Mouse (Mus musculus): ENCODE measurements around the gene Baz1b.

The Baz1b gene

DNA sequence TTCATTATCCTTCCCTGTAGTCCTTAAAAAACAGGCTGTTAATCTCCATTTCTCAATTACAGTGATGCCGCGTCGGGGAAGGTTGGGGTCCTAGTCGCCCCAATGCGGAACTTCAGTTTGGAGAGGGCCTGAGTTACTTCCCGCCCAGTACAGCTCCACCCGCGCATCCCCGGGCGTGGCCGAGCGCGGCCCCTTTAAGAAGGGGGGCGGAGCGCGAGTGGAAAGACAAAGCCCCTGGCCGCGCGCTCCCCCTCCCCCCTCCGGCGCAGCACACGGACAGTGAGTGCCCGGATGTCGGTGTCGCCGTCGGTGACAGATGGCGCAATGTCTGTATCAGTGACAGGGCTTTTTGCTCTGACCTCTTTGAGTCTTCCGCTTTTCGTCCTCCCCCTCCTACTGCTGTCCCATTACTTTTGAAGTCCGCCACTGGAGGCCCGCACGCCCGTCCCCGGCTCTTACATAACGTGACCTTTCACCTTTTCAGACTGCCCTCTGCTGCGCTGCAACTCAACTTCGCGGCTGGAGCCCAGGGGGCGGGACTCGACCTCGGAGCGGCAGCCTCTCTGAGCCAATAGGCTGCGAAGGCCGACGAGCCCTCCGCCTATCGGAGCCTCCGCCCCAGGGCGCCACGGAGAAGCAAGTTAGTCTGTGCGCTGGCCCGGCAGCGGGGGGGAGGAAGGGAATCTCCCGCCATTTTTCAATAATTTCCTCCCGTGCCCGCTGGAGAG is at the start of gene Baz1b:
Gene Baz1b, plus strand, starts transcription at position 644 of the 728 bp plus-strand sequence.
- peak; percentile 96 to 99 for DNase-seq

DNA sequence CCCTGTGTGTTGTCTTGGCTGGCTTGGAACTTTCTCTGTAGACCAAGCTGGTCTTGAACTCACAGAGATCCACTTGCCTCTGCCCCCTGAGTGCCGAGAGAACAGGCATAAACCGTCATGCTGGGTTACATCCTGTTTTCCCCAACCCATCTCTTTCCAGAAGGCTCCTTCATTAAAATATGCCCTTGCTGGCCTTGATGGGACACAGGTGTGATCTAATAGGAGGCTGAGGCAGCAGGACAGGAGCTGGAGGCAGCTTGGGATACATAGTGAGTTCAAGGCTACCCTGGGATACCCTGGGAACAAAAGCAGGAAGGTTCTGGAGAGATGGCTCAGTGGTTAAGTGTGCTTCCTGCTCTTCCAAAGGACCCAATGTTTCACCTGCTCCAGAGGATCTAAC is 47.2 kb upstream of the Baz1b start:
- no peak for DNase-seq

DNA sequence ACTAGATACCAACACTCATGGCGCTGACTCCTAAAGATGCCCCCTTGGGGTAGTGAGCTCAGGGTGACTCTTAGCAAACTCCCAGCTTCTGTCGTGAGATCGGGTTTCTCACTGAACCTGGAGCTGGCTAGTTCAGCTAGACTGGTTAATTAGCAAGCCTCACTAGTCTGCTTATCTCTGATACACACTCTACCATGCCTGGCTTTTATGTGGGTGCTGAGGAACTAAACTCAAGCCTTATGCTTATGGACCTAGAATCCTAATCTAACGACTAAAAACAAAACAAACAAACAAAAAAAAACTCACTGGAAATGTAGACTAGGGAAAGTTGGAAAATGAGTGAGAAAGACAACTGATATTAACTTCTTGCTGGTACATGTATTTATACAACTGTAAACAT is 42.6 kb upstream of the Baz1b start:
- no peak for DNase-seq

DNA sequence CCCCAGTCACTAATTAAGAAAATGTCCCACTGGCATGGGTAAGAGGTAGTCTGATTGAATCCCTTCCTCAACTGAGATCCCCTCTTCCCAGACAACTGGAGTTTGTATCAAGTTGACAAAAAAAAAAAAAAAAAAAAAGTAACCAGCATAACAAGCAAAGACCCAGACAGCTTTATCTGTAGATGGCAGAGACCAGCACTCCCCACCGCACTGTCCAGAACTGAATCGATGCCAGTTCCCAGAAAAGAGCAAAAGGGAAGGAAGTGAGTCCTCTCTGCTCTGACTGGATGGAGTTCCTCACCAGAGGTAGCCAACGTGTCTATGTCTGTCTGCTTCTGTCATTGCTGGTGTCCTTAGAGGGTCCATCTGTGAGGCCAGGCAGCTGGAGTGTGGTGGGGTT is 41.5 kb upstream of the Baz1b start:
- DNase-seq, result no peak

DNA sequence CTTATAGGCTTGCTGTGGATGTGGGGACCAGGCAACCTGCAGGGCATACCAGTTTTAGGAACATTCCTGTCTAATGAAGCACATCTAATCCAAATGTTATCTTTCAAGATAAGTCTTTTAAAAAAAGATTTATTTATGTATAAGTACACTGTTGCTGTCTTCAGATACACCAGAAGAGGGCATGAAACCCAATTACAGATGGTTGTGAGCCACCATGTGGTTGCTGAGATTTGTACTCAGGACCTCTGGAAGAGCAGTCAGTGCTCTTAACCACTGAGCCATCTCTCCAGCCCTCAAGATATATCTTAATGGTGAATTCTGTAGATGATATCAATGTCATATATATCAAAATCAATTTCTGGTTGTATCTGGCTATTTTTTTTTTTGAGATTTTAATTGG is 41.1 kb upstream of the Baz1b start:
- no peak for DNase-seq

DNA sequence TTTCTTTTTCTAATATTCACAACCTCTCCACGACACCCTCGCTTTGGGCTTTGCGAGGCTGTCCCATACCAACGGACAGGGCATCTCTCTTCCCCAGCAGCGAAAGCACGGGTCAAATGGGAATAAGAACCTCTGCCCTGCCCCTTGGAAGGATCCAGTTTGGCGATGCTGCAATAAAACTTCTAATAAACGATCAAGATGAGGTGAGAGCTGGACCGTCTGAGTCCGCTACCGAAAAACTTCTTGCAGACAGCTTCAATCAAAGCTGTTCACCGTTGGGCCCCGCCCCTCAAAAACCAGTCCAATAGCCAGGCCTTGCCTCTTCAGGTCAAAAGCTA is 38.4 kb upstream of the Baz1b start:
- no peak for DNase-seq

DNA sequence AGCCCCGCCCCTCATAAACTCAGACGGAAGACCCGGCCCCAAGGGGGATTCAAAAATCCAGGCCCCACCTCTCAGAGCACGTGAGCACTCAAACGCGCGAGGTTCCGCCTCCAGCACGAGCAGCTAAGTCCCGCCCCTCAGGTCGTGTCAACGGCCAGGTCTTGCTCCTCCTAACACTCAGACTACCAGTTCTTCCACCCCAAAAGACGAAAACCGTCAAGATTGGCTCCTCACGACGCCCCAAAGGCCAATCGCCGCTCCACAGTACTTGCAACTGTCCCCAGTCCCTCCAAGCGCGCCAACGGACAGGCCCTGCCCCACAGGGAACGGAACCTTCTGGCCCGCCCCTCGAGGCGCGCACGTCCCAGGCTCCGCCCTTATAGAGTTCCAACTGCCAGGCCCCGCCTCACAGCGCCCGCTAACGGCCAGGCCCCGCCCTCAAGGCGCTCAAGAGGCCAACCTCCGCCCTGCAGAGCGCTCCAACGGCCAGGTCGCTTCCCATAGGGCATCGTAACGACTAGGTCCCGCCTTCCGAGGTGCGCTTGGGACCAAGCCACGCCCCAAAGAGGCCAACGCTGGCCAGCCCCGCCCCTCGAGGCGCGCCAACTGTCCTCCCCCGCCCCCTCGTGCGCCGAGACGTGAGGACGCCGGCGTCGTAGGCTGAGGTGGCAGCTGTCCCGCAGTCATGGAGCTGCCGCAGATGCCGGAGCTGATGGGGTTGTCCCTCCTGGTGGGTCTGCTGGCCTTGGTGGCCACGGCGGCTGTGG is 37.8 kb upstream of the Baz1b start, which contains the start of gene Tbl2:
Gene Tbl2, plus strand, starts transcription at position 605 of the 767 bp plus-strand sequence.
- DNase-seq, result peak; percentile 98 to 100

DNA sequence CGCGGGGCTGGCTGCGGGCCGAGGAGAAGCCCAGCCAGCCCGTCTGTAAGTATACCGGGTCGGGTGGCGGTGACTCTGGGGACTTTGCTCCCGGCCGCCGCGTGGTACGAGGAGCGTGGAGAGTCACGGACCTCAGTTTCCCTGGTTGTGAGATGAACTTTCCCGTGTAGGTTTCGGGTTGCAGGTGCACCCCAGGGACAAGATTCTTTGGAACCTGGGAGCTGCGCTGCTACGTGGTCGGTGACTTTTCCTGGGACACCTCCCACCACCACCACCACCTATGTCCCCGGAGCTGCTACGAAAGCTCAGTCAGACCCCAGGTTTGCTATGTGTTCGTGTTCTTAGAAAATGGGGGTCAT is 37.3 kb upstream of the Baz1b start:
- no peak for DNase-seq

DNA sequence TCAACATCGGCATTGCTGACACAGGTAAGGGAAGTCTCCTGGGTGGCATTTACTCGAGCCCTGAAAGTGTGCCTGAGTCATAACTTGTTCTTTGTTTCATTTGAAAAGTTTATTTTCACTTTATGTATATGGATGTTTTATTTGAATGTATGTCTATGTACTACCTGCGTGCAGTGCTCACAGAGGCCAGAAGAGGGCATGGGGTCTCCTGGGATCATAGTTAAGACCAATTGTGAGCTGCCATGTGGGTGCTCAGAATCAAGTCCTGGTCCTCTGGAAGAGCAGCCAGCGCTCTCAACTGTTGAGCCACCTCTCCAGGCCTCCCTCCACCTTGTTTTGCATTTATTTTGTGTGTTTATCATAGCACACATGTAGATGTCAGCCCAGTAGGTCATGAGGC is 30.6 kb upstream of the Baz1b start:
- no peak for DNase-seq

DNA sequence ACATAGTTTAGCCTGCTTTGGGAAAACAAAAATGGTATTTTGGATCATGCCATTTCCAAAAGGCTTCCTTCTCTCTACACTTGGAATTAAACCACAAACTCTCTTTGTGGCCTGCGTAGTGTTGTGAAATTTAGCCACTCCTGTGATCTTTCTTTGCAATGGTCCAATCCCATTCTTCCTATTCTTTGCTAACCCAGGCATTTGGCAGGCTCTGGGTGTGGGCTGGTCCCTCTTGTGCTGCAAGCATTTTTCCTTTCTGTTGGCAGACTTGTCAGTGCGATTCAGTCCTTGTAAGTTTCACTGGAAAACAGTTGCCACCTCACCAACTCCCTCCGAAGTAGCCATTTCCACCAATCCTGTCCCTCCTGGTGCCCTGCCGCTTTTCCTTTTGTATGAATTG is 25.8 kb upstream of the Baz1b start:
- DNase-seq, result no peak

DNA sequence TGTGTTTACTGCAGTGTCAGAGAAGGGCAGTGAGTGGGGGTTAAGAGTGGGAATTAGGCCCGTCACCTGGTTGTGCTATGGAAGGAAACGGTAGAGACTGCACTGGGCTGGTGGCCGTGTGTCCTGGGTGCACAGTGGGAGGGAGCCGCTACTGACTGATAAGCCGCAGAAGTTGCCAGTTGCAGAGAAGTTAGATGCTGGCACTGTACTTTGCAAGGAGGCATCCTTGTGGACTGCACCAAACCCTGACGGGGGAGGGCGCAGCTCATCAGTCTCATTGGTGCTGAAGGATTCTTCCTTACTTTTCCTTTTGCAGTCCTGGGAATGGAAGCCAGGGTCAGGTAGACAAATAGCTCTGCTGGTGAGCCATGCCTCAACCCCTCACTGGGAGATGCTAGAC is 25.4 kb upstream of the Baz1b start:
- DNase-seq, result no peak

DNA sequence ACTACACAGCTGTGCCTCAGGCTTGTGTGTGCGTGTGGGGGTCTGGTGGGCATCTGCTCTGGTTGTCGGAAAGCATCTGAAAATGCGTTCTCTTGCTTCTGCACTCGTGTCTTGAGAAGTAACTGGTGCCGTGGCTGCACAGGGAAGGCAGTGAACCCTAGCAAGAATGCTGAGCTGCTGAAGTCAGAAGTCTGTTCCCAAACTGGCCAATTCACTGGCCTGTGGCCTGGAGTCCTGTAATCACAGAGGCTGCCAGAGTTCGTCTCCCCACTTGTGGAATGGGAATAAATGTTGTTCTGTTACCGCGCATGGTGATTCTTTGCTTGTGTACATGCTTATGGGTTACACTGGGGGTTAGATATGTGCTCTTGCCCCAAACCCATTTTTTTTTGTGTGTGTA is 24.7 kb upstream of the Baz1b start:
- DNase-seq, result no peak

DNA sequence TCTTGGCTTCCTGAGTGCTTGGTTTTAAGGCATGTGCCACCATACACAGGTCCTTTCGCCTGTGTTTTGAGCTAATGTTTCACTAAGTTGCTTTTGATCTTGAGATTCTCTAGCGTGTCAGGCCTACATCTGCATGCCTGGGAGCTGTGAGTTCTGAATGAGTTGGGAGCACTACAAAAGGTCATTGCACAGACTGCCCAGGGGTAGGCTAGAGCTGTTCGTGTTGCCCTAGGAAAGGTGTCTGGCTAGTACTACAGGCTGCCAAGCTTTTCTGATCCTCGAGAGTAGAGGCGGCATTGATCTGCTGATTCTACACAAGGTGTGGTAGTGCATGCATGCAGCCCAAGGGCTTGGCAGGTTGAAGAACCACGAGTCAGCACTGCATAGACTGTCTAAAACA is 24.2 kb upstream of the Baz1b start:
- no peak for DNase-seq

DNA sequence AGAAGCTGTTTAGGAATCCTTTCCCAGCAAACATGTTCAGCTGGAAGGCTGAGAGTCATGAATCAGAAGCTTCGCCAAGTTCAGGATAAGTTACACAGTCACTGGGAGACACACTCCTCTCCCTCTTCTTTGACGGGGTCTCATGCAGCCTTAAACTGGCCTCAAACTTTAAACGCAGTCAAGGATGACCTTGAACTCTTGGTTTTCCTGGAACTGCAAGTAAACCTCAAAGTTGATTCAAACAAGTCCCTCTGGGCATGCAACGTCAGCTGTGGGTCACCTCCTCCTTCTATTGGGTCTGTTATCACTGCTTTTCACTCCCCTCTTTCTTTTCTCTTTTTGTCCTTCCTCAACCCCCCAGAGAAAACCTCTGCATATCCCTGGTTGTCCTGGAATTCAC is 20.2 kb upstream of the Baz1b start:
- DNase-seq, result no peak

DNA sequence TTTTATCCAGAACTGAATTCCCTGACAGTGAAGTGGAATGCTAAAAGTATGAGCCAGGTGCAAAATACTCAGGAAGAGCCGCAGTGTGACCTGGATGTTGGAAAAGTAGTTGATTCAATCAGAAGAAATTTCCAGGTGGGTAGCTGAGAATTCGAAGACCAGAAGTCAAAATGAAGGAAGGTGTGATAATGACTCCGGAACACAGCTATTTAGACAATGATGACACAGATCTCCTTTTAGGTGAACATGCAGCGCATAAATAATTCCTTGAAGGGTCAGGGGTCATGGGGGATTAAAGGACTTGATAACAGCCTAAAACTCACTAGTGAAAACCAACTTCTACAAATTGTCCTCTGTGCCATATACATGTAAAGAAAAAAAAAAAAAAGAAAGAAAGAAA is 19.6 kb upstream of the Baz1b start:
- no peak for DNase-seq

DNA sequence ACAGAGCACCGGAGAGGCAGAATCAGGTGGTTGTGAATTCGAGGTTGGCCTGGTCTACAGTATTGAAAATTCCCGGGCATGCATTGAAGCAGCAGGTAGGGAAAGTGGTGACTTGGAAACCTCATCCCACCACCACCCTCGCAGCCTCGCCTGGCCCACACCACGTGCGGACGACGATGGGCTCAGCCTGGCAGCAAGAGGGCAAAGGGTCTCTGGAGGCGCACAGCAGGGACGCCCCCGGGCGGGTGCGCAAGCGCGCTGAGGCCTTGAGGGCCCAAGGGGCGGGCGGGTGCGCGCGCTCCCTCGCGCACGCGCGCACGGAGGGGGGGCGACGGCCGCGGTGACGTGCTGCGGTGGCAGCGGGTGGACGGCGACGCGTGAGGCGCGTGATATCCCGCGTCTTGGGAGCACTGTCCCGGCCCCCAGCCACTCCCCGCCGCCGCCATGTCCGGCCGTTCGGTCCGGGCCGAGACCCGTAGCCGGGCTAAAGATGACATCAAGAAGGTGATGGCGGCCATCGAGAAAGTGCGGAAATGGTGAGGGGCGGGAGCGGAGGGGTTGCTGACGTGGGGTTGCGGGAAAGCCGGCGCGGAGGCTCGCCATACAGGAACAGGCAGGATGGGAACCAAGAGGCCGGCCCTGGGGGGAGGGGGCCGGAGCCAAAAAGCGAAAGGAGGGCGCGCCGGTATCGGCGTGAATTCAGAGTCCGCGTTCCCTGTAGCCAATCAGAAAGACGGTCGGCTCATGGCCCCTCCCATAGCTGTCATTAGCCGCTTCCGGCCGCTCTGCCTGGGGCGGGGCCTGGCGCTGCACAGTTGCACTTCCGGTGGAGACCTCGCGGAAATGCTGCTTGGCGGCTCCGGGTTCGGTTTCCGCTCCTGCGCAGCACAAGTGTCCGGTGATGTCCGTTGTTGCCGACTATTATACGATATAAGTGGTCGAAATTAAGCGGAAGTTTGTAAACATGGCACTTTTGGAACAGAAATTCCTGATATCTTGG is 18.7 kb upstream of the Baz1b start, which contains the start of gene Bcl7b:
Gene Bcl7b, plus strand, starts transcription at position 221 of the 1,000 bp plus-strand sequence.
- DNase-seq, result peak; percentile 95 to 97

DNA sequence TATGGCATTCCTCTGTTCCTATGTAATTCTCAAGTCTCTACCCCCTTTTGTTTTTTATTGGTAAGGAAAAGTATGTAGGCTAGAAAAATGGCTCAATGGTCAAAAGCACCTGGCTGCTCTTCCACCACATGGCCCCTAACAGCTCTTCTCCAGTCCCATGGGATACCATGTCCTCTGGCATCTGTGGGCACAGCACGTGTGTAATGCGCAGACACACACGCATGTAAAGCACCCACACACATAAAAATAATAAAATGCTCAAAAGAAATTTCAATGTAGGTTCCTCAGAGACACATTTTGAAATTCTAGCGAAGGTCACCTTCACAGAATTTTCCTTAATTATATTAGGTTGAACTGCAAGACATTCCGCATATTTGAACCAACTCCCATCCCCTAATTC is 17.6 kb upstream of the Baz1b start:
- no peak for DNase-seq

DNA sequence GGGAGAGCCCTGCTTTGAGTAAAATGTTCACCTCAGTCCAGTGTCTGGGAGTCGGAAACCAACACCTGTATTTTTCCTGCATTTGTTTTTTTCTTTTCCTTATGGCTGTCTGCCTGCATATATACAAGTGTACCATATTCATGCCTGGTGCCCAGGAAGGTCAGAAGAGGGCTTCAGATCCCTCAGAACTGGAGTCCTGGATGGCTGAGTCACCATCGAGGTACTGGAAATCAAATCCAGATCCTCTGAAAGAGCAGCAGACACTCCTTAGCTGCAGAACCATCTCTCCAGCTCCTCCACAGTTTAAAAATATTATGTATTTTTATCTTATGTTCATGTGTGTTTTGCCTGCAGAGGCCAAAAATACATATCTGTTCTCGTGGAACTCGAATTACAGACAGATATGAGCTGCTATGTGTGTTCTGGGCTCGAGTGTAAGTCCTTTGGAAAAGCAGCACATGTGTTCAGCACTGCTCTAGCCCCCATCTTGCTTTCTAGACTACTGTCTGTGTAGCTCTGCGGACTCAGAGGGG is 15.3 kb upstream of the Baz1b start:
- DNase-seq, result no peak

DNA sequence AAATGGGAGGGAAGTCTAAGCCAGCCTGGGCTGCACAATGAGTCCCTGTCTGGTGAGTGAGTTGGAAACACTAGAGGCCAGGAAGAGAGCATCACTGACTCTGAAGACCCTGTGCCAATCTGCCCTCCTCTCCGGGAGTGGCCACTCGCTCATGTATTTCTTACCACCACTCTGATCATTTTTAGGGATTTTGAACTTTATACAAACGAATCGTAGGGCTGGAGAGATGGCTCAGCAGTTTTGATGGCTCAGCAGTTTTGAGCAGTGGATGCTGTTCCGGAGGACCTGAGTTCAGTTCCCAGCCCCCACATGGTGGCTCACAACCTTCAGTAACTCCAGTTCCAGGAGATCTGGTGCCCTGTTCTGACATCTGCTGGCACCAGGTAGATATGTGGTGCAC is 14.1 kb upstream of the Baz1b start:
- no peak for DNase-seq

DNA sequence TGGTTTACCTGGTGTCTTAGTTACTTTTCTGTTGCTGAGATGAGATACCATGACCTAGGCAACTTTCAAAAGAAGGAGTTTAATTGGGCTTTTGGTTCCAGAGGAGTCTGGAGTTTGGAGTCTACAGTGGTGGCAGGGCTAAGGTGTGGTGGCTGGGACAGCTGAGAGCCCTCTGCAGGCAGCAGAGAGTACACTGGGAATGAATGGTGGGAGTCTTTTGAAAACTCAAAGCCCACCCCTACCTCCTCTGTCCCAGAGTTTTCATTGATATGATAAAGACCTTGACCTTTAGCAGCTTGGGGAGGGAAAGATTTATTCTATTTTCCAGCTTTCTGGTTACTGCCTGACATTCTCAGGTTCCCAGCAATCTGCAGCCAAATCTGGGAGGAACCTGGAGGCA is 12.0 kb upstream of the Baz1b start:
- DNase-seq, result no peak

DNA sequence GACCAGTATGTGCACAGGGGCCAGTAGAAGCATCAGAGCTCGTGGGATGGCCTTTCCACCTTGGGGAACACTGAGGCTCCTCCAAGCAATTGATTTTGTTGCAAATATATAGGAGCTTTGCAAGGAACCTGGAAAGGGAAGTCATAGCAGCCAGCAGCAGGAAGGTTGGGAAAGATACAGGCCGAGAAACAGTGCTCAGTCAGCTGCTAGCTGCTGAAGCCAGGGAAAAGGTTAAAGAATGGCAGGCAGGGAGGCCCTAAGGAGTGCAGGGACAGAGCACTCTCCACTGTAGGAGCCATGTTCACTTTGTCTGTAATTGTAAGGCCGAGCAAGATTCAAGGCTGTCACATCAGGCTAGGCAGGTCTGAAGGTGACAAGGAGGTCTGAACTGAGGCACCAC is 8.5 kb upstream of the Baz1b start:
- no peak for DNase-seq

DNA sequence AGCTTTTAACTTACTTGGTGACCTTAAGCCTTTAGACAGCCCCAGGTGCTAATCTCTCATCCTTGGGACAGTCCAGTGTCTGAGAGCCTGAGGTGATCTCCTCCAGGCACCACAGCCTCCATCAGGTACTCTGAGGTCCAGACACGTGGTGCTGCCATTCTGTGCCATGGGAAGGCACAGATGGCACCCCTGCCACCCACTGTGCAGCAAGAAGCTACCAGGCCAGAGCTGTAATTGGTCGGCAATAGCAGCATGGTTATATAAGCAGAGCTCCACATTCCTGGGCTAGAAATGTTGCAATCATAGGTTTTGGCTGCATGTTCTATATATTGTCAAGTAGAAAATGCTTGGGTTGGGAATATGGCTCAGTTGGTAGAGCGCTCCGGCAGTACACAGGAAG is 8.1 kb upstream of the Baz1b start:
- no peak for DNase-seq

DNA sequence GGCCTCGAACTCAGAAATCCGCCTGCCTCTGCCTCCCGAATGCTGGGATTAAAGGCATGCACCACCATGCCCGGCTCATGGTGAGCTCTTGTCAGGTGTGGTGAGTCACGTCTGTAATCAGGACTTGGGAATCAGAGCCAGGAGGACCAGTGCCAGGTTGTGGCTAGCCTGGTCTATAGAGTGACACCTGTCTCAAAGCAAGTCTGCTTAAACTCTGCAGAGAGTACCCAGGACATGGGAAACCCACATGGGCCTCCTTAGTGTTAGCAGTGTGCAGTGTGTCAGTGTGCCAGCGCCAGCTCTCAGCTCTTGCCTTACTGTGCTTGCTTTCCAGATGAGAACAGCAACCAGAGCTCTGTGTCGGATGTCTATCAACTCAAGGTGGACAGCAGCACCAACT is 7.4 kb upstream of the Baz1b start:
- DNase-seq, result no peak

All from thymus, postnatal 36 days (tissue).